Mouse (Mus musculus): ENCODE data around the gene Isg20l2.

Isg20l2 gene

DNA sequence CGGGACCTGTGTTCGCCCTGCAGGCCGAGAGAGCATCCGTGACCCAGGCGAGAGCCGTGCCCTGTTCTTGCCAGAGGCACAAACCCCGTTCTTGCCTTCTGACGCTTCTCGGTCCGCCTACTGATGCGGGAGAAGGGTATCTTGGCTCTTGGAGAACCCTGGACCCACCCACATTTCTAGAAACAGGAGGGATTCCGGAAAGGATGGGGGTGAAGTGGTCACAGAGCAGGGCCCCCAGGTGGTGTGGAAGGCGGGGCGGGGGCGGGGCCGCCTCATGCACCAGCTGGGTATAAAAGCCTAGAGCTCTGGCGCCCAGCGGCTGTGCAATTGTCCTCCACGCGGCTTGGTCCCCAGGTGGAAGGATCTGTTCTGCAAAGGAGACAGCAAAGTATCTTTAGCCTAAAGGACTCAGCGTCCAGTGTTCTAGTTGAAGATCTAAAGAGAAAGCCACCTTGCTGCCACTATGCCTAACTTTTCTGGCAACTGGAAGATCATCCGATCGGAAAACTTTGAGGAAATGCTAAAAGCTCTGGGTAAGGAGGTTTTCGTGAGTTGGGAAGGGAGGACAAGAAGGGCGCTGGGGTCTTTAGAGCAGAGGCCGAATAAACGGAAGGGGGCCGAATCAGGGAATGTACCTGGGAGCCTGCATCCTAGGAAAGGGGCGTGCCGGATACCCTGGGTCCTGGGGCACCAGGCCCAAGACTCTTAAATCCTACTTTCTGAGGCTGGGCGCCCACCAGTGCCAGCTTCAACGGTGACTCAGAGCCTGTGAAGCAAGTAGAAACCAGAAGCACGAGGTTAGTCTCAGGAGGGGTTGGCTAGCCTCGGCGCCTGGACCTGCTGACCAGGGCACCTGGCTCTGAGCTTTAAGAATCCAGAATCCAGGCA is 18.5 kb downstream of the Isg20l2 start, which contains the start of gene Crabp2:
Gene Crabp2, plus strand, starts transcription at position 289 of the 888 bp plus-strand sequence.
- DNase-seq = no peak

DNA sequence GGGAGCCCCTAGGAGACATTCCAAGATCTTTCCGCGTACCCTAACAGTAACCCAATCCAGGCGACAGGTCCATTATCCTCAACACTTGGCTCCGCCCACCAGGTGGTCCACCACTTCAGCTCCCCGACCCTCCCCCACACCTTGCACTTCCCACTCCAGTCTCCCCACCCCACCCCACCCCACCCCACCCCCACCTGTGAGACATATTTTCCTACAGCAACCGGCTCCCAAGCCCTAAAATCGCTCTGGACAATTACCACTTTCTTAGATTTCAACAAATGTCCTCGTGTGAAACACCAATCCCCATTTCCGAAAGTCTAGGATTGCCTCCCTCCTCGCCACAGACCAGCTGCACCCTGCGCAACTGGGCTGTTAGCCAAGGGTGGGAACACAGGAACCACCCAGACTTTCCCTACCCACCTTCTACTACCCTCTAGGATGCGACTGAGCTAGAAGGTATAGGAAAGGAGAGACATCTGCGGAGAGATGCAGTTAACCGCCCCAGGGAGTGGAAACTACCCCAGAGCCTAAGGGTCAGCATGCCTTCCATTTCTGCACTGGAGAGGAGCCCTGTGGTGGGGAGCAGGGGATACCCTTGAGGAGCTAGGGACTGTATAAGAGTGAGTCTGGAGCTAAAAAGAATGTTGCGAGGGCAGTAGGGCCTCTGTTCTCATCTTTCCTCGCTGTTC is 19.3 kb downstream of the Isg20l2 start:
- no peak for DNase-seq

DNA sequence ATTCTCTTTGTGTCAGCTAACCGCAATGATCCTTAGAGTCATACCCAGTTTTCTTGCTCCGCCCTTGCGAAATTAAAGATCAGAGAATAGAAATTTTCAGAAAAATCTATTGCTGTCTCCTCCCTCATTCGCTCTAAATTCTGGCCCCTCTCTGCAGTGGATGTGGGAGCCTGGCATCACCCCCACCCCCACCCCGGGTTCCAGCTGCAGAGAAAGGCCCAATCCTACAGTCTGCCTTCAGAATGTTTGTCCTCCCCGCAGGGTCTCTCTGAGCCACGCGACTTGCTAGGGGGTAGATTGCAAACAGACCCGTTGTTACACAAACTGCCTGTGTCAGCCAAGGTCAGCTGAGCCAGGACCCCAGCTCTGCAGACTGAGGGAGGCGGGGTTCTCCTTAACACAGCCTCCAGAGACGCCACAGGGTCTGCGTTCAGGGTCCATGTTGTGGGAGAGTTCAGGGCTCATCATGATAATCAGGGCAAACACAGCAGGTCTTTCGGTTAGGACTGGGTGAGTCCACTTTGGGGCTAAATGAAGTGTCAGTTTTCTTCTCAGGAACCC is 19.9 kb downstream of the Isg20l2 start:
- no peak for DNase-seq

DNA sequence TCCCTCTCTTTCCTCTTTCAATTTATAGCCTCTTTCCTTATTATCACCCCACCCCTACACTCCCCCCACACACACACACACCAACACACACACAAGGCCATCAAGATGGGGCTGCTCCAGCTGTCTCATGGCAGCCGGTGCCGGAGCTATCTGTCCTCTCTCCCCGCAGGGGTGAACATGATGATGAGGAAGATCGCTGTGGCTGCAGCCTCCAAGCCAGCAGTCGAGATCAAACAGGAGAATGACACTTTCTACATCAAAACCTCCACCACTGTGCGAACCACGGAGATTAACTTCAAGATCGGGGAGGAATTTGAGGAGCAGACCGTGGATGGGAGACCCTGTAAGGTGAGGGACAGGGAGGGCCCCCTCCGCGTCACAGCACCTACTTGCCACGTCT is 21.8 kb downstream of the Isg20l2 start:
- no peak for DNase-seq

DNA sequence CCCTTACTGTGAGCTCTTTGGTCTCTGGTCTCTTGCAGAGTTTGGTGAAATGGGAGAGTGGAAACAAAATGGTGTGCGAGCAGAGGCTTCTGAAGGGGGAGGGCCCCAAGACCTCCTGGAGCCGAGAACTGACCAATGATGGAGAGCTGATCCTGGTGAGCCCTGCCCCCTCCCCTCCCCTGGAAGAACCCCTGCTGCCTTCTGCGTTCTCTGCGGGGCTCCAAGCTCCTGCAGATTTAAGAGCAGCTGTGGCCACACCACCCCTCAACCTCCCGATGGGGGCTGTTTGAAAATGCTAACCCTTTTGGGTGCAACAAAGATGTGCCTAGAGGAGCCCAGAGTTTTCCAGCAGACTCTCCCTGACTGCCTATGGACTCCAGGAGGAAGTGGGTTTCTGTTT is 22.3 kb downstream of the Isg20l2 start:
- no peak for DNase-seq

DNA sequence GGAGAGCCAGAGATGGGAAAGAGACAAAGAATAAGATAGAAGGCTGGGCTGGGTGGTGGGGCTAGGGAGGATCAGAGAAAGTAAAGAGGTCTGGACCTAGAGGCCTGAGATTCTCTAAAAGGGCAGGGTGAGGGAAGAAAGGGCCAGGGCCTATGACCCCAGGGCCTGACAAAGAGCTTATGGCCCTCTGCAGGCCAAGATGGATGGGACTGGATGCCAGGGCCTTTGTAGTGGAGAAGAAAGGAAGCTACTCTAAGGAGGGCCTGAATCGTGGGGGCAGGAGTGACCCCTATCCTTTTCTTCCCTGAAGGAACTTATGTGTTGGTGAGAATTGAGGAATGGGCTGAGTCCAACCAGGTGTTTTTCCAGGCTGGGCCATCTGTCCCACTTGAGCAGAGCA is 27.9 kb downstream of the Isg20l2 start:
- DNase-seq = no peak

DNA sequence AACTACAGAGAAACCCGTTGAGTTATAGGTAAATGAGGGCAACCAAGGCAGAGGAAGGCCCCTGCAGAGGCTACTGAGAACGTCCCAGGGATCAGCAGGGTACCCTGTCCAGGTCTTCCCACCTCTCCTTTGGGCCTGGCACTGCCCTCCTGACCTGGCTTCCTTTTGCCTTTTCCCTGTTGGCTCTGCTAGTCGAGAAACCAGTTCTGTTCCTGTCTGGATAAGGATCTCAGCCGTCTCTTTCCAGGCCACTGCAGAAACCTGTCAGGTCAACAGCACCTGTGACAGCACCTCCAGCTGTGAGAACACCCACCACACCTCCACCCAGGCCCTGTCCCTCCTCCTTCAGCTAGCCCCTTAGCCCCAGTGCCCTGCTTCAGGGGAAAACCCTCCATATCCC is 28.4 kb downstream of the Isg20l2 start:
- DNase-seq = no peak

DNA sequence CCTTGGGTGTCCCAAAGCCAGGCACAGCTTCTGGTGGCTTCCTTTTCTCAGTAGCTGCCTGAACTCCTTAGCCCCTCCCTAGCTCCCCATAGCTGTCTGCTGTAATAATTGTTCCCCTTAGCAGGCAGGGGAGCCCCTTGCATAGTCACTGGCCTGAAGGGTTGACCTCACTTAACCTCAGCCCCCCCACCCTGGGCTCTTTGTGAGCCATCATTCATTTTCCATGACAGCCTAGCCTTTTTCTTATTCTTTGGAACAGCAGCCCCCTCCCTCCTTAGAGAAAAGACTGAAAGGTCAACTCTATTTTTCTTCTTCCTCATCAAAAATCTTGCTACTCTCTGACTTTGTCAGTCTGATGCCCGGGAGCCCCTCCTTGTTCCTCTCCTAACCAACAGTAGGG is 28.9 kb downstream of the Isg20l2 start:
- DNase-seq = no peak

DNA sequence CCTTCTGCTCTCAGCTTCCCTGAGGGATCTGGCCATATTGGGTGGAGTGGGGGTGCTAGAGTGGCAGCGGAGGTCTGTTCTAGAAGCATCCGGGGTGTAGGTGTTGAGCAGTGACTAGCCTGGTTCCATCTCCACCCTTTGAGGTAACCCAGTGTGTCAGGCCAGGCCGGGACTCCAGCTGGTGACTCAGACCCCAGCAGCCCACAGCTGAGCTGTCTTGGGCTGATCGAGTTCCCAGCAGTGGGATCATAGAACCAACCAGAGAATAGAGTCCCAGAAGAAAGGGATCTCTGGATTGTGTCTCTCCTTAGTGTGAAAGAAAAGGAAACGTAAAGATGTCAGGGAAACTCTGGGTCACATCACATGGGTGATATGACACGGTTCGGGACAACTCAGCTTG is 29.3 kb downstream of the Isg20l2 start:
- DNase-seq = no peak

DNA sequence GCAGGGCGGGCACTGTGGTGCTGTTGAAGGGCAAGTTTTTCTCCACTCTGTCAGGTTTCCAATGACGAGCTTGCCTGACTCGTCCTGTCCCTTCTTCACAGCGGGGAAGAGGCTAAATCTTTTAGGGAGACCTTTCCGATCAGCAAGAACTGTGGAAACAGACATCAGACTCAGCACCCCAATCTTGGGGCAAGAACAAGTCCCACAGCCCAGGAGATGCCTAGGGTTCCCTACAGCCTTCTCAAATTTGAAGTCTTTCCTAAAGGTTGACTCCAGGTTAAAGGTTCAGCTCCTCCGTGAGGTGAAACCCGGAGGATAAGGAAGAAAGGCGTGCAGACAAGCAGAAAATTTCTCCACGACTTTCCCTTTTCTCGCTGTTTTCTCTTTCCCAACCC is 30.1 kb downstream of the Isg20l2 start:
- no peak for DNase-seq

DNA sequence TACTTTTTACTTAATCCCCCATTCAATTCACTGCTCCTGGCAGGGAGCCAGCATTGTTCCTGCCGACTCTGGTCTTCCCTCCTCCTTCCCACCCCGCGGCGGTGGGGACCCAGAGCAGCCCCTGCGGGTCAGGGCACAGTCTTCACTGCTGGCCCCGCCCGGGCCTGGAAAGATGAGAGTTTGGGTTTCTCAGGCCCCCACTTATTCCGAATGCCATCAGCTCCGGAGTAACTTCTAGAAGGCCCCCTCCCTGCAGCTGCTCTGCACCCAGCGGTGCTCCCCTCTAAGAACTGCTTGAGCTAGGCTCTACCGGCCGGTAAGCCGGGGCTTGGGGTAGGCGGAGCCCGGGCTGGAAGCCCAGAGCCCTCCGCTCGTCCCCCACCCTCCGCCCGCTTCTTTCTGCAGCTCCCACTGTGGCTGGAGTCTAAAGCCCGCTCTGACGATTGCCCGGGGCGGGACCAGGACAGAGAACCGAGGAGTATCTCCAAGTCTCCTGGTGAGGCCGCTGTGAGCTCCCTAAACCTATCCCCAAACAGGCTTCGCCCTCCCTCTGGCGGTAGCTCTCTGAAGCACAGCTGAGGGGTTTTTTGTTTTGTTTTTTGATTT is 30.6 kb downstream of the Isg20l2 start:
- DNase-seq = peak; percentile 47

DNA sequence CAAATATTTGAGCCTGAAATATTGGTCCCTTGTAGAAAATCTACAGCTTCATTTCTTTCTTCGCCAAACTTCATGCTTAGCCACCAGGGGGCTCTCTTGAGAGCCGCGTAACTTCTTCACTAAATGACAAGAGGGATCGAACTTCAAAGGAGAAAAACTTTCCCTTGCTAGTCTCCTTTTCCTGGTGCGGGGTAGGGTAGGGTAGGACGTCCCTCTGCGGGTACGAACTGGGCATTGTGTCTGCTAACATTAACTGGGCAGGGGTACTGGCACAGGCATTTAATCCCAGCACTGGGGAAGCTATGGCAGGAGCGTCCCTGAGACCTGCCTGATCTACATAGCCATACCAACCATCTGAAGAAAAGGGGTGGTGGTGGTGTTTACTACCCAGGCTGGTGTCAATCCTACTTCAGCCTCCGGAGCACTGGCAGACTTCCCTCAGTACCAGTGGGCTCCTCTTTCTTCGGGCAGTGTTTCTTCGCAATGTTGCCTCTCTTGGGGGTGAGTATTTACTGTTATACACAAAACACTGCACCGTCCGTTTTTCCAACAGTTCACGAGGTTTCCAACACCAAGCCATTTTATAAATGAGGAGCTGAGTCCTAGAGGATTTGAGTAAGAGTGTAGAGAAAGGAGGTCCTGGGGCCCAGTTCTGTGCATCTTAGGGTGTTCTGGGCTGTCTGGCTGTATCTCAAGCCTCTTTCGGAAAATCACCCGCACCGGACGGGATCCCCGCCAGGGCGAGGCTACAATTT is 40.2 kb downstream of the Isg20l2 start:
- DNase-seq = peak; percentile 40

DNA sequence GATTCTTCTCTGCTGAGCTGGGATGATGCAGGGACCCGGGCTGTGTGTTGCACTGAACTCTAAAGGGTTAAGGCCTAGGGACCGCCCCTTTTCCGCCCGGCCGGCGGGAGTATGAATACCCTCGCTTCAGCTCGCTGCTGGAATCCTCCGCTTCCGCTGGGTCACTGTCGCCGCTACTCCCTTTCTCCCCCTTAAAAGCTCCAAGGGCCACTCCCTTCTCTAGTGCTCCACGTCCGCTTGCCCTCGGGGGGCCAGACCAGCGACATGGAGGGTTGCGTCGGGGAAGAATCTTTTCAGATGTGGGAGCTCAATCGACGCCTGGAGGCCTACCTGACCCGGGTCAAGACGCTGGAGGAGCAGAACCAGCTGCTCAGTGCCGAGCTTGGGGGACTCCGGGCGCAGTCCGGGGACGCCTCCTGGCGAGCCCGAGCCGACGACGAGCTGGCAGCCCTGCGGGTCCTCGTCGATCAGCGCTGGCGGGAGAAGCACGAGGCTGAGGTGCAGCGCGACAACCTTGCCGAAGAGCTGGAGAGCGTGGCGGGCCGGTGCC is 40.9 kb downstream of the Isg20l2 start, which contains the start of gene Nes:
Gene Nes, plus strand, starts transcription at position 140 of the 550 bp plus-strand sequence.
- no peak for DNase-seq

DNA sequence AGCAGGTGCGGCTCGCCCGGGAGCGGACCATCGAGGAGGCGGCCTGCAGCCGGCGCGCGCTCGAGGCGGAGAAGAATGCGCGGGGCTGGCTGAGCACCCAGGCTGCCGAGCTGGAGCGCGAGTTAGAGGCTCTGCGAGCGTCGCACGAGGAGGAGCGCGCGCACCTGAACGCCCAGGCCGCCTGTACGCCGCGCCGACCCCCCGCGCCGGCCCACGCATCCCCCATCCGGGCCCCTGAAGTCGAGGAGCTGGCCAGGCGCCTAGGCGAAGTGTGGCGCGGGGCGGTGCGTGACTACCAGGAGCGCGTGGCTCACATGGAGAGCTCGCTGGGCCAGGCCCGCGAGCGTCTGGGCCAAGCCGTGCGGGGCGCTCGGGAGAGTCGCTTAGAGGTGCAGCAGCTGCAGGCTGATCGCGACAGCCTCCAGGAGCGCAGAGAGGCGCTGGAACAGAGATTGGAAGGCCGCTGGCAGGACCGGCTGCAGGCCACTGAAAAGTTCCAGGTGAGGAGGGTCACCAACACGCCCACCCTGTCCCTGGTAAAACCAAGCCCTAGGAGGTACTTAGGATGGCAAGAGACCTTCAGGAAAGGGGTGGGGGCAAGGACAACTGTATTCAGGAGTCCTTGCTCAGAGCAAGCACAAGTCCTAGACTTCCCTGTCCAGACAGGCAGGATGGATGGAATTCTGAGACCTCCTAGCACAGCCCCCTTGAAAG is 41.5 kb downstream of the Isg20l2 start:
- no peak for DNase-seq

DNA sequence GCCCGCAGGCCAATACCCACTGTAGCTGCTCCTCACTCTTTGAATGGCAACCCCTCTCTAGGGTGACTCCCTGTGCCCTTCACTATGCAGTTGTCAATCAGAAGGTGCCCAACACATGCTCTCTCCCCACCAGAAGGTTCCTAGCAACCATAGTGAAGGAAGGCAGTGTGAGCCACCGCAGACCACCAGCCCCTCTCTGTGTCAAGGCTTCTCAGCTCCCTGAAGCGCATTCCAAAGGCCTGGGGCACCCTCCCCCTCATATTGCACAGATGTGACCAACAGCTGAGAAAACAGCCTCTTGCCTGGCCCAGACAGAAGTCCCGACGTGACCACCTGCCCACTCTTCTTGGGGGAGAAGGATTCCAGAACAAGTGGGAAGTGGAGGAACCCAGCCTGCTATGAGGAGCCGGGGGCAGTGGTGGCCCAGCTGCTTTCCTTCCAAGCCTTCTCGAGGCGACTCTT is 42.1 kb downstream of the Isg20l2 start:
- DNase-seq = no peak

DNA sequence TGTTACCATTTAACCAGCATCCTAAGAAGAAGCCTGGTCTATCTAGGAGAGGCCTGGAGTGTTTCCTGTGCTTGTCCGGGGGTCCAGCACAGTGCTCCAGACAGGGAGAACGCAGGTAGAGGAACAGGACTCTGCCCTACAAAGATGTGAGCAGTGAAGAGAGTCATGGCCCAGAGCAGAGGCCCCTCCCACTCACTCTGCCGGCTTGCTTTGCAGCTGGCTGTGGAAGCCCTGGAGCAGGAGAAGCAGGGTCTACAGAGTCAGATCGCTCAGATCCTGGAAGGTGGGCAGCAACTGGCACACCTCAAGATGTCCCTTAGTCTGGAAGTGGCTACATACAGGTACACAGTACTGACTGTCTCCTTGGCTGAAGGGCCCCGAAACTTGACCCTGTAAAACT is 42.7 kb downstream of the Isg20l2 start:
- DNase-seq = no peak

DNA sequence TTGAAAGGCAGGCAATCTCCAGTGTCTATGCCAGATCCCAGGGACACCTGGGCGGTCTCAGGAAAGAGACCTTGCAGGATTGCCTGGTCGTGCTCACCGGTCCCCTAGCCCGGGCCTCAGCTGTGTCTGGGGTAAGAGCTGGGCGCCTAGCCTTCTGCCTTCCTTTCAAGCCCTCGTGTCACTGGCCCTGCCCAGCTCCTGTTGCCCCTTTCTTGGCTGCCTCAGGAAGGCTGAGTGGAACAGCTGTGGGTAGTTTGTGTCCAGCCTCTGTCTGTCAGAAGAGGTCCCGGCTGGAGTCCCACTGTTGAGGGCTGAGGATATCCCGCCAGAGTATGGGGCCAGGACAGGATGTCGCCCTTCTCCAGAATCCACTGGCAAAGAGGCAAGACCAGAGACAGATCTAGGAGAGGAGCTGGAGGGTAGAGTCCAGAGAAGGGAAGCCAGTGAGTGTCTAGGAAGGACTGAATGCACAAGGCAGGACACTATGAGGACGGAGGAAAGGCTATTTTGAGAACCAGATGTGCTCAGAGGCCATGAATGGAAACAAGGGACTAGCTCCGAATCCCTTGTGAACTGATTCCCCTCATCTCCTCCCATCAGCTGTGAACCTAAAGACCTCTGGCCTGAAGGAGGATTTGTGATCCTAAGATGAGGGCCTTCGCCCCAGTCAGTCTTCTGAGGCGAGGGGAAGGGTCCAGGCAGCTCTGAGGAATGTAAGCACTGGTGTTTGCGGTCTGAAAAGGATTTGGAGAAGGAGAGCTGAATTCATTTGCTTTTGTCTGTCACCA is 43.7 kb downstream of the Isg20l2 start:
- DNase-seq = no peak

DNA sequence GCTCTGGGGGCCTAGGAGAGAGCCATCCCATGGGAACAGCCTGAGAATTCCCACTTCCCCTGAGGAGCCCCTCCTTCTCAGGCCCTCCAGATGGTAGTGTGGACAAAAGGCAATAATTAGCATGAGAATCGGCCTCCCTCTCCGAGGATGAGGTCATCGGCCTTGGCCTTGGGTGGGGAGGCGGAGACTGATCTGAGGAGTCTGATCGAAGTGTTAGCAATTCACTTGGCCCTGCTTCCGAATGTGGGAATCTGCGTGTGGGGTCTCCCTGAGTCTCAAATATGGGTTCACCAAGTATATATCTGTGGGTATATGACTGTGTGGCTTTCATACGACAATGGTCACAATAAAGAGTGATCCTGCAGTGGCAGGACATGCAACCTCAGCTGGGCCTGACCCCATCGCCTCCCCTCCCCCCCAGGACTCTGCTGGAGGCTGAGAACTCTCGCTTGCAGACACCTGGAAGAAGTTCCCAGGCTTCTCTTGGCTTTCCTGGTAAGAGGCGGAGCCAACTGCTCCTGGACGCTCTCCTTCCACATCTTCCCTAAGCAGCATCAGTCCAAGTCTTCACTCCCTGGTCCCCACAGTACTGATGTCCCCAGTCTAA is 44.4 kb downstream of the Isg20l2 start:
- no peak for DNase-seq

DNA sequence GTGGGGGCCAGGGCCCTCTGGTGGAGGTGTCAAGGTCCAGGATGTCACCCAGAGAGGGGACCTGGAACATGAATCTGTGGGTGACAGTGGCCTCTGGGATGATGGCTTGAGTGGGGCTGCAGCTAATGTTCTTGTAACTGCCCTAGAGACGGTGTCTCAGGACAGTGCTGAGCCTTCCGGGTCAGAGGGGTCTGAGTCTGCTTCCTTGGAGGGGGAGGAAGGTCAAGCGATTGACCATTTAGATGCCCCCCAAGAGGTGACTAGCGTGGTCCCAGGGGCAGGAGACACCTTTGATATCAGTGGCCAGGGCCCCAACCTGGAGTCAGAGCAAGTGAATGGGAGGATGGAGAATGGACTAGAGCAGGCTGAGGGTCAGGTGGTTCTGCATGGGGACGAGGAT is 49.4 kb downstream of the Isg20l2 start:
- no peak for DNase-seq

DNA sequence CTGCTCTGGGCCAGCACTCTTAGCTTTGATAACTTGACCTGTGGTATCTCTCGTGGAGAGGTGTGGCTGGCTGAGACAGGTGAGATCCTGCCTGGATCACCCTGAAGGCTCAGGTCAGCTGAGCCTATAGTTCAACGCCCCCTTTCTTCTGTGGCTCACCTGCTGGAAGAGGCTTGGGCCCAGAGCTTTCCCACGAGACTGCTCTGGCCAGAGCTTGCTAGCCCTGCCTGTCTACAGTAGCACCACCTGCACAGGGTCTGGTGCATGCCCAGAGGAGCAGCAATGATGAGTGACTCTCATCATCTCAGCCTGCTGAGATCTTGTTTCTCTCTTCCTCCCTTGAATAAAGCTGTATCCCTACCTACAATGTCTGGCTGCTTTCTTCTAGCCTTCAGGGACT is 50.0 kb downstream of the Isg20l2 start:
- no peak for DNase-seq

Measured in cerebellum, adult 8-10 months (tissue).